Mouse (Mus musculus) midbrain, embryonic 10.5 days (tissue): ENCODE results near the gene Il15. TPM values are rescaled to one million over a fixed set of nuclear protein-coding genes. Genes with fewer than 3 reads are reported as not detected.

Source experiments
- DNase-seq: peaks from one replicate; pipeline ENCODE4 v3.0.0-alpha.2; 2017; ENCODE audit warnings: low spot score
- H3K27ac ChIP-seq: fragments of 300-500 bp; sonication (generic); replicated peaks from 2 replicates; pipeline ENCODE4 v1.5.1; 2016; ENCODE audit warnings: mild to moderate bottlenecking
- H3K27me3 ChIP-seq: fragments of 300-500 bp; sonication (generic); 2 replicates; pipeline ENCODE4 v1.6.1; 2016; ENCODE audit warnings: low read depth, mild to moderate bottlenecking; ENCODE audit not compliant: poor library complexity, severe bottlenecking
- H3K36me3 ChIP-seq: fragments of 300-500 bp; sonication (generic); 2 replicates; pipeline ENCODE4 v1.6.1; 2016; ENCODE audit warnings: mild to moderate bottlenecking, moderate library complexity
- H3K4me1 ChIP-seq: fragments of 300-500 bp; sonication (generic); 2 replicates; pipeline ENCODE4 v1.6.1; 2016
- H3K4me3 ChIP-seq: fragments of 300-500 bp; sonication (generic); 2 replicates; pipeline ENCODE4 v1.5.1; 2016; ENCODE audit warnings: mild to moderate bottlenecking, moderate library complexity
- H3K9me3 ChIP-seq: fragments of 300-500 bp; sonication (generic); replicated peaks from 2 replicates; pipeline ENCODE4 v1.6.1; 2016; ENCODE audit warnings: mild to moderate bottlenecking
- WGBS: fragments of 180-500 bp; shearing (Covaris S2); methylation state at CpG from one replicate; pipeline ENCODE4 v1.1.7; 2016; 5-methylcytosine and 5-hydroxymethylcytosine counted together
- polyA plus RNA-seq: library from polyadenylated mRNA; unstranded; fragments of >200 nt; fragmentation: Nextera tagmentation; extraction: Ambion mirVana; gene quantifications from 2 replicates; pipeline ENCODE4 v1.2.1, GENCODE M21; 2016

Gene Il15
- polyA plus RNA-seq, 1 experiment from 2014 or later: 1.9 TPM

- no peak for DNase-seq
- Histone ChIP-seq H3K27ac (no peak overlapping the region), H3K27me3 (no peaks in the 10 kb centered on the region), H3K4me1 (no peaks in the 10 kb centered on the region), H3K9me3 (no peaks in the 10 kb centered on the region), H3K4me3 (no peak overlapping the region), H3K36me3 (no peaks in the 10 kb centered on the region)
- 90% methylated on average over 3 of the region's 3 CpGs for WGBS
These were observed 56.5 kb downstream of the Il15 start for GRCm38 (mm10) chr8:82346485-82346884.

GRCm38 (mm10) chr8:82331675-82332234, 71.3 kb downstream of the Il15 start:
- Histone ChIP-seq H3K36me3 (no peaks in the 10 kb centered on the region), H3K27me3 (no peaks in the 10 kb centered on the region), H3K4me1 (no peaks in the 10 kb centered on the region), H3K27ac (no peak overlapping the region), H3K9me3 (no peaks in the 10 kb centered on the region), H3K4me3 (no peak overlapping the region)
- DNase-seq: no peak
- WGBS: 92% methylated on average over 8 of the region's 8 CpGs

GRCm38 (mm10) chr8:82327986-82328652, 74.9 kb downstream of the Il15 start:
- no peak for DNase-seq
- no peaks in the 10 kb centered on the region for H3K27me3 ChIP-seq
- no peaks in the 10 kb centered on the region for H3K4me1 ChIP-seq
- no peaks in the 10 kb centered on the region for H3K9me3 ChIP-seq
- no peak overlapping the region for H3K4me3 ChIP-seq
- 64% methylated on average over 2 of the region's 2 CpGs for WGBS
- no peak overlapping the region for H3K27ac ChIP-seq
- no peaks in the 10 kb centered on the region for H3K36me3 ChIP-seq

GRCm38 (mm10) chr8:82326061-82326460, 77.0 kb downstream of the Il15 start:
- Histone ChIP-seq H3K4me1 (no peaks in the 10 kb centered on the region), H3K27ac (no peak overlapping the region), H3K9me3 (no peaks in the 10 kb centered on the region), H3K36me3 (no peaks in the 10 kb centered on the region), H3K27me3 (no peaks in the 10 kb centered on the region), H3K4me3 (no peak overlapping the region)
- no peak for DNase-seq
- 77% methylated on average over 1 of the region's 1 CpGs for WGBS

- Histone ChIP-seq H3K4me3 (no peak overlapping the region), H3K4me1 (no peaks in the 10 kb centered on the region), H3K27ac (no peak overlapping the region), H3K9me3 (no peaks in the 10 kb centered on the region), H3K36me3 (no peaks in the 10 kb centered on the region), H3K27me3 (no peaks in the 10 kb centered on the region)
- 86% methylated on average over 6 of the region's 6 CpGs for WGBS
- no peak for DNase-seq
These were observed 77.4 kb downstream of the Il15 start for GRCm38 (mm10) chr8:82325586-82325985.

DNA sequence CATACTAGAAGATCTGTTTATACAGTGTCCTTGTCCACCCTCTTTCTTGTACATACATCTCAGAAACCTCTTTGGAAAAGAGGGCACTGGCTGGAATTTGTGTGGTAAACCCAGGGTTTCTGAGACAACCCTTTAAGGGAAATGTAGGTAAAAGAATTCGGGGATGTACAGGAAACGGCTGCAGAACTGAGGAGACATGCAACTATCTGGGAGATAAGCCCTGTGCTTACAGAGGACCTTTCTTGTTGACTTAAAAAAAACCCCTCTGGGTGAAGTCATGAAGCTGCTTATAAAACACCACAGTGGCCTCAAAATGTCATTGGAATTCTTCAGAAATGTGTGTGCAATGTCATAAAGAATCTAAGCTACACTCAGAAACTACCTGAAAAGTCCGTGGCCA, 85.6 kb downstream of the Il15 start:
- WGBS: 87% methylated on average over 3 of the region's 3 CpGs
- no peak for DNase-seq
- Histone ChIP-seq H3K27me3 (no peaks in the 10 kb centered on the region), H3K36me3 (no peaks in the 10 kb centered on the region), H3K27ac (no peak overlapping the region), H3K9me3 (no peaks in the 10 kb centered on the region), H3K4me3 (no peak overlapping the region), H3K4me1 (no peaks in the 10 kb centered on the region)

- H3K4me1 ChIP-seq: peaks cover 4% of the 10 kb centered on the region; the same call in 1 of the 2 replicates
- H3K27ac ChIP-seq: no peak overlapping the region
- no peak for DNase-seq
- H3K4me3 ChIP-seq: no peak overlapping the region
- WGBS: 32% methylated on average over 1 of the region's 1 CpGs
- no peaks in the 10 kb centered on the region for H3K27me3 ChIP-seq
- H3K9me3 ChIP-seq: no peaks in the 10 kb centered on the region
- H3K36me3 ChIP-seq: no peaks in the 10 kb centered on the region
These were observed 96.6 kb downstream of the Il15 start for GRCm38 (mm10) chr8:82306424-82306823.

DNA sequence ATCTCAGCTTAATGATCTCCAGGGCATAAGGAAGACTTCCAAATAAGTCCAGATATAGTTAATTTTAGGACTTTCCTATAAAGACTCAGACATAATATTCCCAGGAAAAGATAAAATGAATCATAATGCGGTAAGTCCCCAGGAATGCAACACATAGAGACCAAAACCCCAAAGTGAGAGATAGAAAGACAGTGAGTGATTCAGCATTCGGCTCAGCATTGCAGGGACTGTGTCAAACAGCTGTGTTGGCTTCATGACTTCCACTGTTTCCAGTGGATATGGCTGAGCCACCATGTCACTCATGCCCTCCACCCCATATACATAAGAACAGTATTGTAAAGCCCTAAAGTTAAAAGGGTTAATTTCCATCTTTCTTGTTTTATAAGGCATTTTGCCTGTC, 106.8 kb downstream of the Il15 start:
- Histone ChIP-seq H3K4me3 (no peak overlapping the region), H3K36me3 (no peaks in the 10 kb centered on the region), H3K27me3 (no peaks in the 10 kb centered on the region), H3K27ac (no peak overlapping the region), H3K4me1 (no peaks in the 10 kb centered on the region), H3K9me3 (no peaks in the 10 kb centered on the region)
- WGBS: 89% methylated on average over 2 of the region's 2 CpGs
- DNase-seq: no peak

DNA sequence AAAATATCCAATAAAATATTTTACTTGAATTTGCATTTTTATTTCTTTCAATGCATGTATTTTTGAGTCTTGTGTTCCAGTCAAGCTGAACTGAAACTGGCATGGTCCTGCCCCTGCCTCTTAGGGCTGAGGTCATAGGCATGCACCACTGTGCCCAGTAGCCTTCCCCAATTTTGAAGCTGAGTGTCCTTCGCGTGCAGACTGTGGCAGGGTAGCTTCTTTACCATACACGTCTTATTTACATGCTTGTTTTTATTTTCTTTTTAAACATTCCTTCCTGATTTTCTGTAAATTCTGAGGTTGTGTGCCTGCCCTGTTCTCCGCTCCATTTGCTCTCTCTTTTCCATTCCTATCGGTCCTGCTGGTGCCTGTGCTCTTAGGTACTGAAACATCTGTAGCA, 111.4 kb downstream of the Il15 start:
- Histone ChIP-seq H3K27me3 (no peaks in the 10 kb centered on the region), H3K4me3 (no peak overlapping the region), H3K36me3 (no peaks in the 10 kb centered on the region), H3K27ac (no peak overlapping the region), H3K9me3 (no peaks in the 10 kb centered on the region), H3K4me1 (no peaks in the 10 kb centered on the region)
- whole genome bisulfite sequencing: 85% methylated on average over 5 of the region's 5 CpGs
- no peak for DNase-seq

- no peak overlapping the region for H3K27ac ChIP-seq
- no peak for DNase-seq
- H3K9me3 ChIP-seq: no peaks in the 10 kb centered on the region
- 90% methylated on average over 3 of the region's 3 CpGs for WGBS
- H3K4me1 ChIP-seq: no peaks in the 10 kb centered on the region
- no peaks in the 10 kb centered on the region for H3K27me3 ChIP-seq
- H3K4me3 ChIP-seq: no peak overlapping the region
- no peaks in the 10 kb centered on the region for H3K36me3 ChIP-seq
These were observed 117.2 kb downstream of the Il15 start for GRCm38 (mm10) chr8:82285866-82286265.

GRCm38 (mm10) chr8:82281995-82282394, 121.0 kb downstream of the Il15 start:
- Histone ChIP-seq H3K4me1 (no peaks in the 10 kb centered on the region), H3K27ac (no peak overlapping the region), H3K4me3 (no peak overlapping the region), H3K9me3 (no peaks in the 10 kb centered on the region), H3K36me3 (no peaks in the 10 kb centered on the region), H3K27me3 (no peaks in the 10 kb centered on the region)
- 87% methylated on average over 5 of the region's 5 CpGs for WGBS
- DNase-seq: no peak
